Mouse (Mus musculus): ENCODE data around the gene Gm39653.
"Not testable (repeated sequence)": the region's sequence is repeated elsewhere in the genome, so short reads cannot be mapped to it uniquely, and the experiment has no call there.

Gm39653 gene

GRCm38 (mm10) chr1:63615668-63616067, at the start of gene Gm39653:
Gm39653 (plus strand) TSS chr1:63615968.
- DNase-seq (ENCODE audit: low read depth): no peak

GRCm38 (mm10) chr1:63566501-63566900, 49.3 kb upstream of the Gm39653 start:
- DNase-seq (ENCODE audit: low read depth): no peak

- DNase-seq (ENCODE audit: low read depth): peak; percentile 29
Measured at GRCm38 (mm10) chr1:63567031-63567430, 48.7 kb upstream of the Gm39653 start.

GRCm38 (mm10) chr1:63572229-63572628, 43.5 kb upstream of the Gm39653 start:
- no peak for DNase-seq (ENCODE audit: low read depth)

GRCm38 (mm10) chr1:63573432-63573831, 42.3 kb upstream of the Gm39653 start:
- no peak for DNase-seq (ENCODE audit: low read depth)

GRCm38 (mm10) chr1:63573864-63574611, 41.7 kb upstream of the Gm39653 start:
- DNase-seq (ENCODE audit: low read depth): no peak

- no peak for DNase-seq (ENCODE audit: low read depth)
Measured at GRCm38 (mm10) chr1:63576803-63577202, 39.0 kb upstream of the Gm39653 start.

GRCm38 (mm10) chr1:63579153-63579552, 36.6 kb upstream of the Gm39653 start:
- DNase-seq (ENCODE audit: low read depth): no peak

- no peak for DNase-seq (ENCODE audit: low read depth)
Measured at GRCm38 (mm10) chr1:63586869-63587268, 28.9 kb upstream of the Gm39653 start.

- DNase-seq (ENCODE audit: low read depth): no peak
Measured at GRCm38 (mm10) chr1:63603870-63604500, 11.8 kb upstream of the Gm39653 start.

- no peak for DNase-seq (ENCODE audit: low read depth)
Measured at GRCm38 (mm10) chr1:63609613-63610012, 6.2 kb upstream of the Gm39653 start.

GRCm38 (mm10) chr1:63614594-63614993, 1.2 kb upstream of the Gm39653 start:
- DNase-seq (ENCODE audit: low read depth): peak; percentile 84

GRCm38 (mm10) chr1:63628211-63628610, 12.4 kb downstream of the Gm39653 start:
- DNase-seq (ENCODE audit: low read depth): peak; percentile 36

- not testable (repeated sequence) for DNase-seq (ENCODE audit: low read depth)
Measured at GRCm38 (mm10) chr1:63630390-63630789, 14.6 kb downstream of the Gm39653 start.

- peak; percentile 75 for DNase-seq (ENCODE audit: low read depth)
Measured at GRCm38 (mm10) chr1:63639921-63640320, 24.2 kb downstream of the Gm39653 start.

- peak; percentile 91 for DNase-seq (ENCODE audit: low read depth)
Measured at GRCm38 (mm10) chr1:63658016-63658415, 42.2 kb downstream of the Gm39653 start.

GRCm38 (mm10) chr1:63659591-63659990, 43.8 kb downstream of the Gm39653 start:
- peak; percentile 92 for DNase-seq (ENCODE audit: low read depth)

- DNase-seq (ENCODE audit: low read depth): no peak
Measured at GRCm38 (mm10) chr1:63666089-63666488, 50.3 kb downstream of the Gm39653 start.

GRCm38 (mm10) chr1:63667201-63667948, 51.6 kb downstream of the Gm39653 start:
- no peak for DNase-seq (ENCODE audit: low read depth)

- no peak for DNase-seq (ENCODE audit: low read depth)
Measured at GRCm38 (mm10) chr1:63667949-63668851, 52.4 kb downstream of the Gm39653 start.

- DNase-seq (ENCODE audit: low read depth): peak; percentile 78
Measured at GRCm38 (mm10) chr1:63668852-63669160, 53.0 kb downstream of the Gm39653 start.
